Mouse (Mus musculus): ENCODE data around the gene Kctd21. TPM values are rescaled to one million over a fixed set of nuclear protein-coding genes. Genes with fewer than 3 reads are reported as not detected.

The Kctd21 gene
- total and polyA plus RNA-seq, 3 experiments: 0.23 to 1.2 TPM; not detected in 1

GRCm38 (mm10) chr7:97330931-97331645 is 1.0 kb upstream of the Kctd21 start:
- H3K27me3 ChIP-seq (ENCODE audit: control insufficient read depth in 1 of 2, insufficient read depth in 2 of 2, low read length in 2 of 2): no peaks in the 10 kb centered on the region
- H3K9ac ChIP-seq (ENCODE audit: control insufficient read depth, low read depth, low read length, poor library complexity, severe bottlenecking): peak overlapping the region; percentile 56; the same call in 1 of the 2 replicates
- TF ChIP-seq MYC (IDR thresholded peaks at IDR 0.05; ENCODE audit: low read depth, low read length) (no peak), NRF1 (IDR thresholded peaks at IDR 0.05; ENCODE audit: insufficient read depth, low read depth, low read length, poor library complexity, severe bottlenecking) (no peak), MEF2A (IDR thresholded peaks at IDR 0.05; ENCODE audit: extremely low read depth, insufficient replicate concordance, low read depth, low read length, poor library complexity, severe bottlenecking) (no peak), POLR2A (IDR thresholded peaks at IDR 0.05; ENCODE audit: control insufficient read depth in 1 of 2, insufficient read depth in 1 of 2, low read depth in 1 of 2, low read length in 2 of 2, poor library complexity in 1 of 2) (no peak), CTCF (IDR thresholded peaks at IDR 0.05 in 2 of 3, conservative IDR thresholded peaks at IDR 0.05 in 1 of 3; ENCODE audit: control insufficient read depth in 1 of 3, insufficient read depth in 1 of 3, low read depth in 2 of 3, low read length in 3 of 3, poor library complexity in 1 of 3, severe bottlenecking in 1 of 3) (no peak), CHD2 (IDR thresholded peaks at IDR 0.05; ENCODE audit: low read length) (no peak), EP300 (IDR thresholded peaks at IDR 0.05; ENCODE audit: low read depth in 1 of 2, low read length in 2 of 2) (no peak), JUND (IDR thresholded peaks at IDR 0.05; ENCODE audit: low read depth, low read length) (no peak), GABPA (IDR thresholded peaks at IDR 0.05; ENCODE audit: low read depth, low read length) (no peak), RCOR1 (IDR thresholded peaks at IDR 0.05; ENCODE audit: low read depth, low read length) (no peak), USF2 (IDR thresholded peaks at IDR 0.05; ENCODE audit: borderline replicate concordance in 1 of 2, insufficient read depth in 1 of 2, low read depth in 1 of 2, low read length in 2 of 2) (no peak), SMC3 (IDR thresholded peaks at IDR 0.05; ENCODE audit: low read depth, low read length) (no peak), UBTF (IDR thresholded peaks at IDR 0.05; ENCODE audit: borderline replicate concordance, insufficient read depth, low read depth, low read length) (no peak), ZNF384 (IDR thresholded peaks at IDR 0.05; ENCODE audit: low read depth, low read length) (no peak), MYB (IDR thresholded peaks at IDR 0.05; ENCODE audit: low read depth, low read length) (no peak), ETS1 (IDR thresholded peaks at IDR 0.05; ENCODE audit: low read depth, low read length) (no peak), TAL1 (IDR thresholded peaks at IDR 0.05; ENCODE audit: low read length) (no peak), ELF1 (IDR thresholded peaks at IDR 0.05; ENCODE audit: low read depth, low read length) (no peak), CHD1 (IDR thresholded peaks at IDR 0.05; ENCODE audit: low read depth, low read length) (no peak), MAZ (IDR thresholded peaks at IDR 0.05; ENCODE audit: low read depth, low read length) (no peak)
- H3K27ac ChIP-seq (ENCODE audit: control insufficient read depth, low read depth, low read length): no peak overlapping the region
- no peaks in the 10 kb centered on the region for H3K9me3 ChIP-seq (replicated peaks; ENCODE audit: insufficient read depth, low read length)
- DNase-seq (ENCODE audit: low read depth, low spot score): peak; percentile 26
- peaks cover 6 to 18% of the 10 kb centered on the region in 2 experiments for H3K4me1 ChIP-seq (ENCODE audit: control insufficient read depth in 1 of 2, insufficient read depth in 2 of 2, low read length in 2 of 2)
- peak overlapping the region; percentile 53 to 86 for H3K4me3 ChIP-seq (ENCODE audit: control insufficient read depth in 1 of 2, insufficient read depth in 1 of 2, low read depth in 2 of 2, low read length in 2 of 2)
- peaks cover 0 to 10% of the 10 kb centered on the region in 2 experiments; a peak in 2 of 4 replicates for H3K36me3 ChIP-seq (ENCODE audit: control insufficient read depth in 1 of 2, insufficient read depth in 2 of 2, low read length in 2 of 2)
- no peaks in the 10 kb centered on the region for H3K79me2 ChIP-seq (ENCODE audit: control insufficient read depth, insufficient read depth, low read length, poor library complexity)
